Comparison of ENCODE assay signal across 26 mouse cellular contexts in the genomic region with DNA sequence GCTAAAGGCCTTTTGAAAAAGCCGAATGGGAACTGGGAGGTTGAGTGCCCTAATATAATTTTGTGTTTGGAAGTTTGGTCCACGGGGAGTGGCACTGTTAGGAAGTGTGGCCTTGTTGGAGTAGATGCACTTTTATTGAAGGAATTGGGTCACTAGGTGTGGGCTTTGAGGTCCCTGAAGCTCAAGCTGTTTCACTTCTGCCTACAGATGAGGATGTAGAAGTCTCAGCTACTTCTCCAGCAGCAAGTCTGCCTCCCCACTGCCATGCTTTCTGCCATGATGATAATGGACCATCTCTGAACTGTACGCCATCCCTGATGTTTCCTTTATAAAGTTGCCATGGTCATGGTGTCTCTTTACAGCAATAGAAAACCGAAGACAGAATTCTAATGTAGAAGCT. TPM values are rescaled to one million over a fixed set of nuclear protein-coding genes. Genes with fewer than 3 reads are reported as not detected.
DNase-seq lines count a peak whose midpoint lies in the region; ATAC-seq and TF ChIP-seq lines count a peak whose summit lies in the region.
"Had no signal": no experiment of that assay in that cellular context is flagged by ENCODE, and none has a peak within 500 bp of the region (broad histone marks: within the 10 kb centered on the region; RNA-seq: fewer than 3 reads in every experiment).

No protein-coding gene starts in this region.

- no peak overlapping the region for H3K27ac ChIP-seq in MEL (ENCODE audit: control insufficient read depth, low read depth, low read length)
- no peak overlapping the region for H3K27ac ChIP-seq in heart, embryonic 12.5 days (ENCODE audit: poor library complexity, severe bottlenecking)
- H3K27ac ChIP-seq: embryonic facial prominence, embryonic 13.5 days; embryonic facial prominence, embryonic 15.5 days; forebrain, embryonic 10.5 days; forebrain, embryonic 12.5 days had no signal

- no peaks in the 10 kb centered on the region for H3K4me1 ChIP-seq in MEL (ENCODE audit: control insufficient read depth in 1 of 2, insufficient read depth in 2 of 2, low read length in 2 of 2)
- no peaks in the 10 kb centered on the region for H3K4me1 ChIP-seq in heart, embryonic 12.5 days (replicated peaks)
- H3K4me1 ChIP-seq: embryonic facial prominence, embryonic 13.5 days; embryonic facial prominence, embryonic 15.5 days; forebrain, embryonic 10.5 days; forebrain, embryonic 12.5 days had no signal

- H3K9ac ChIP-seq in MEL (ENCODE audit: control insufficient read depth, low read depth, low read length, poor library complexity, severe bottlenecking): no peak overlapping the region
- H3K9ac ChIP-seq in heart, embryonic 12.5 days: no peak overlapping the region
- H3K9ac ChIP-seq: embryonic facial prominence, embryonic 13.5 days; embryonic facial prominence, embryonic 15.5 days; forebrain, embryonic 12.5 days had no signal

- TF ChIP-seq POLR2A in MEL (IDR thresholded peaks at IDR 0.05; ENCODE audit: control insufficient read depth in 1 of 2, insufficient read depth in 1 of 2, low read depth in 1 of 2, low read length in 2 of 2, poor library complexity in 1 of 2): no peak

- H3K4me2 ChIP-seq in heart, embryonic 12.5 days: no peak overlapping the region
- H3K4me2 ChIP-seq: embryonic facial prominence, embryonic 13.5 days; embryonic facial prominence, embryonic 15.5 days; forebrain, embryonic 12.5 days had no signal

- no peak overlapping the region for H3K4me3 ChIP-seq in MEL (ENCODE audit: control insufficient read depth in 1 of 2, insufficient read depth in 1 of 2, low read depth in 2 of 2, low read length in 2 of 2)
- no peak overlapping the region for H3K4me3 ChIP-seq in heart, embryonic 12.5 days
- H3K4me3 ChIP-seq: embryonic facial prominence, embryonic 13.5 days; embryonic facial prominence, embryonic 15.5 days; erythroblast, embryonic 14.5 days; forebrain, embryonic 10.5 days; forebrain, embryonic 12.5 days had no signal

- H3K36me3 ChIP-seq in MEL (ENCODE audit: control insufficient read depth in 1 of 2, insufficient read depth in 2 of 2, low read length in 2 of 2): no peaks in the 10 kb centered on the region
- H3K36me3 ChIP-seq in heart, embryonic 12.5 days: 0 out of 2 replicates have a peak, but pooled peaks cover 2% of the 10 kb centered on the region
- H3K36me3 ChIP-seq: embryonic facial prominence, embryonic 13.5 days; embryonic facial prominence, embryonic 15.5 days; forebrain, embryonic 12.5 days had no signal

- H3K9me3 ChIP-seq in MEL (replicated peaks; ENCODE audit: insufficient read depth, low read length): no peaks in the 10 kb centered on the region
- no peaks in the 10 kb centered on the region for H3K9me3 ChIP-seq in heart, embryonic 12.5 days (replicated peaks)
- H3K9me3 ChIP-seq: embryonic facial prominence, embryonic 13.5 days; embryonic facial prominence, embryonic 15.5 days; forebrain, embryonic 10.5 days; forebrain, embryonic 12.5 days had no signal

- H3K27me3 ChIP-seq in MEL (ENCODE audit: control insufficient read depth in 1 of 2, insufficient read depth in 2 of 2, low read length in 2 of 2): no peaks in the 10 kb centered on the region
- no peaks in the 10 kb centered on the region for H3K27me3 ChIP-seq in heart, embryonic 12.5 days (replicated peaks)
- H3K27me3 ChIP-seq: embryonic facial prominence, embryonic 13.5 days; embryonic facial prominence, embryonic 15.5 days; forebrain, embryonic 12.5 days; Patski had no signal

- H3K79me2 ChIP-seq in MEL (ENCODE audit: control insufficient read depth, insufficient read depth, low read length, poor library complexity): no peaks in the 10 kb centered on the region

- 80% methylated on average over 4 of the region's 4 CpGs for WGBS in heart, embryonic 12.5 days

- no peak for TF ChIP-seq CTCF in MEL (IDR thresholded peaks at IDR 0.05 in 2 of 3, conservative IDR thresholded peaks at IDR 0.05 in 1 of 3; ENCODE audit: control insufficient read depth in 1 of 3, insufficient read depth in 1 of 3, low read depth in 2 of 3, low read length in 3 of 3, poor library complexity in 1 of 3, severe bottlenecking in 1 of 3)

- TF ChIP-seq EP300 in MEL (IDR thresholded peaks at IDR 0.05; ENCODE audit: low read depth in 1 of 2, low read length in 2 of 2): no peak

- peak; percentile 80 for ATAC-seq in granulocyte monocyte progenitor cell, adult 5-6 weeks (replicated peaks; ENCODE audit: poor library complexity, severe bottlenecking)
- ATAC-seq in megakaryocyte progenitor cell, adult 5-6 weeks (replicated peaks; ENCODE audit: poor library complexity): peak; percentile 74
- ATAC-seq in heart, embryonic 12.5 days (ENCODE audit: insufficient number of reproducible peaks, low FRiP score): no peak
- ATAC-seq: activated CD4-positive, CD25-positive, alpha-beta regulatory T cell, adult 4 months; forebrain, embryonic 14.5 days; forebrain, embryonic 16.5 days; Patski had no signal

- TF ChIP-seq RAD21 in MEL (IDR thresholded peaks at IDR 0.05; ENCODE audit: low read depth, low read length): no peak

- DNase-seq in A20 (ENCODE audit: low read depth, low spot score) (peak; percentile 45), MEL (ENCODE audit: low read depth, low spot score) (peak; percentile 20)
- no peak for DNase-seq in B cell, adult 2 months
- DNase-seq in urinary bladder, postnatal 4 days (ENCODE audit: low spot score in 2 of 2): no peak
- DNase-seq: adrenal gland, adult 8-10 months; adrenal gland, postnatal 14 days; adrenal gland, postnatal 36 days; cerebellum, adult 11-12 months; cerebellum, adult 2 months; cerebellum, adult 9-10 months; cerebellum, postnatal 10 days; cerebellum, postnatal 25 days; embryo, embryonic 11 days had no signal

TF ChIP-seq in MEL, 35 proteins besides CTCF, POLR2A, EP300 and RAD21:
- TF ChIP-seq UBTF (IDR thresholded peaks at IDR 0.05; ENCODE audit: borderline replicate concordance, insufficient read depth, low read depth, low read length) (no peak), SMC3 (IDR thresholded peaks at IDR 0.05; ENCODE audit: low read depth, low read length) (no peak)
TF ChIP-seq in MEL: peak in this region for 0.

RNA-seq across cellular contexts. Expression of a gene that starts 34.5 kb away (rescaled TPM):
- total RNA-seq in MEL (2012; rRNA removed): not detected in 2 replicates
- polyA plus RNA-seq in MEL (2012; ENCODE audit: insufficient read depth in 1 of 2, insufficient read length in 2 of 2, low read depth in 1 of 2, low replicate concordance in 2 of 2, missing spikeins in 1 of 2): not detected
- total RNA-seq in granulocyte monocyte progenitor cell, adult 5-6 weeks (2014; fragmentation: Nextera tagmentation): not detected in 2 replicates
- not detected in 2 replicates for total RNA-seq in granulocyte monocyte progenitor cell, adult 5-6 weeks (2017)
- total RNA-seq in megakaryocyte progenitor cell, adult 5-6 weeks (2015): not detected in 2 replicates
- not detected in 2 replicates for total RNA-seq in megakaryocyte progenitor cell, adult 5-6 weeks (2017)
- 0.53 and 0.57 TPM in 2 replicates for polyA plus RNA-seq in heart, embryonic 12.5 days (2016; fragmentation: Nextera tagmentation; extraction: Ambion mirVana)
- polyA plus RNA-seq: activated CD4-positive, CD25-positive, alpha-beta regulatory T cell, adult 4 months; C2C12; erythroblast, embryonic 14.5 days had no signal

Comparison
In these comparisons a context has a peak if more than half of its experiments do, and no peak if none do; other contexts are left out.
1. DNase-seq: peak in A20 (single experiment) and MEL (single experiment); none in B cell, adult 2 months (0 of 2) and urinary bladder, postnatal 4 days (0 of 2).